Mouse (Mus musculus) kidney, embryonic 14.5 days (tissue): ENCODE measurements at regions not wholly inside any gene's neighbourhood (a gene's known extent, or its start where the extent isn't known, plus 50 kb on each side); places are given as distances from the start of the nearest gene placed in this dataset.

Source experiments
- ATAC-seq: fragments of 200-750 bp; cut with Nextera tagmentation; 2 replicates; pipeline ENCODE4 v1.8.0; 2017; ENCODE audit warnings: moderate number of reproducible peaks, mild to moderate bottlenecking, moderate TSS enrichment, moderate library complexity; ENCODE audit not compliant: low FRiP score, low TSS enrichment
- H3K27ac ChIP-seq: fragments of 300-500 bp; sonication (generic); 2 replicates; pipeline ENCODE4 v1.5.1; 2014; ENCODE audit warnings: low read depth, mild to moderate bottlenecking, low read length, moderate library complexity, mixed read lengths
- H3K27me3 ChIP-seq: fragments of 300-500 bp; sonication (generic); 2 replicates; pipeline ENCODE4 v1.6.1; 2014; ENCODE audit warnings: mild to moderate bottlenecking, low read length; ENCODE audit not compliant: control insufficient read depth, insufficient read depth
- H3K36me3 ChIP-seq: fragments of 300-500 bp; sonication (generic); 2 replicates; pipeline ENCODE4 v1.6.1; 2014; ENCODE audit warnings: low read length, mixed read lengths; ENCODE audit not compliant: control insufficient read depth, insufficient read depth
- H3K4me1 ChIP-seq: fragments of 300-500 bp; sonication (generic); 2 replicates; pipeline ENCODE4 v1.6.1; 2014; ENCODE audit warnings: low read length, mixed read lengths; ENCODE audit not compliant: control insufficient read depth, insufficient read depth
- H3K4me2 ChIP-seq: fragments of 300-500 bp; sonication (generic); replicated peaks from 2 replicates; pipeline ENCODE4 v1.6.1; 2014; ENCODE audit warnings: low read depth, mild to moderate bottlenecking, low read length
- H3K4me3 ChIP-seq: fragments of 300-500 bp; sonication (generic); 2 replicates; pipeline ENCODE4 v1.5.1; 2014; ENCODE audit warnings: mild to moderate bottlenecking, low read length
- H3K9ac ChIP-seq: fragments of 300-500 bp; sonication (generic); 2 replicates; pipeline ENCODE4 v1.6.1; 2014; ENCODE audit warnings: low read depth, mild to moderate bottlenecking, low read length, moderate library complexity
- H3K9me3 ChIP-seq: fragments of 300-500 bp; sonication (generic); 2 replicates; pipeline ENCODE4 v1.6.1; 2016; ENCODE audit warnings: low read length; ENCODE audit not compliant: control insufficient read depth
- WGBS: fragments of 180-500 bp; shearing (Covaris S2); extraction: QIAGEN DNeasy Blood & Tissue Kit; methylation state at CpG from one replicate; pipeline ENCODE4 v1.1.7; 2014; 5-methylcytosine and 5-hydroxymethylcytosine counted together

DNA sequence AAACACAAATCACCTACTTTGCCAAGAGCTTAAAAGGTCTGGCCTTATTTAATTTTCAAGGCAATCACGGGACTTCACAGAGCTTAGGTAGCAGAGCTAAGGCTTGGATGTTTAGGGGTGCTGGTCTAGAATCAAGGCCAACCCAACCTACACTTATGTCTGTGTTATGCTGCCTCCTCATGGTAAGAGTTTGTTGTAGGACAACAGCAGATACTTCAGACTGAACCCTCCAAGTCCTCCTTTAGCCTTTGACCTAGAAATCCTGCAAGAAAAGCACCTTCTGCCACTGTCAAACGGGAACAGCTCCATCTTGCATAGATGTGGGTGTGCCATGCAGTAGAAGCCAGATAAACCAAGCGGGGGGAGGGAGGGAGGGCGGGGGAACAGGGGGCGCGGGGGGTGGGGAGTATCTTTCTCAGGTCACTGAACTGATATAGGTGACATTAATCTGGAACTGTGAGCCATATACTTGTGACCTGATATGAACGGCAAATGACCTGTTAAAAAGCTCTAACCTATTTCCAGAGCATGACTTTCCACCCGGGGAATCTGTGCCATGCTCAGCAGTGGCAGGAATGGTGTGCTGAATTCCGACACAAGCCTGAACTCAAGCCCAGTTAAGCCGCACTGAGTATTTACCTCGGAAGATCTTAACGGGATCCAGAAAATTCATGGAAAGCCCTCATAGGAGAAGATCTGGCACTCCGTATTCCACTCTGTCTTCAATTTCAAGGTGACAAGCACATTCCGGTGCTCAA lies 838.3 kb downstream of the Gsdmc2 start:
- Histone ChIP-seq H3K9me3 (no peaks in the 10 kb centered on the region), H3K4me1 (no peaks in the 10 kb centered on the region), H3K4me3 (no peak overlapping the region), H3K9ac (no peak overlapping the region), H3K4me2 (no peak overlapping the region), H3K36me3 (no peaks in the 10 kb centered on the region), H3K27ac (no peak overlapping the region), H3K27me3 (no peaks in the 10 kb centered on the region)
- WGBS, result 80% methylated on average over 14 of the region's 14 CpGs
- ATAC-seq, result no peak

DNA sequence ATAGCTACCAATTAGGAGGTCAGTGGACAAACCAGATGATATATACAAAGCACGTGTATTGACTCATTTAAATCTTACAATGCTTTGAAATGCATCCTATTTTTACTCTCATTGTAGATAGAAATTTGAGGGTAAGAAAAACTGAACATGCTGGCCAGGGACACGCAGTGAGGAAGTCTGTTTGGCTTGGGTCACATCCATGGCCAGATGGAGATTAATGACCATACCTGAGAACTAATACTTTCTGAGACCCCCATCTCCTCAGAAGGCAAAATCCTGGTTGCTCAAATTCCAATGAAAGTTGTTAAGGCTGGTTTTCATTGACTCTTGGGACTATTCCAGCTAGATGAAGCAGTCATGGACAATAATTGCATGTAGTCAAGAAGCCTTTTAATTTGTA lies 850.3 kb downstream of the Gsdmc2 start:
- no peaks in the 10 kb centered on the region for H3K36me3 ChIP-seq
- ATAC-seq, result no peak
- no peaks in the 10 kb centered on the region for H3K27me3 ChIP-seq
- H3K4me1 ChIP-seq, result no peaks in the 10 kb centered on the region
- no peaks in the 10 kb centered on the region for H3K9me3 ChIP-seq
- no peak overlapping the region for H3K27ac ChIP-seq
- H3K4me3 ChIP-seq, result no peak overlapping the region
- WGBS, result 83% methylated on average over 2 of the region's 2 CpGs
- no peak overlapping the region for H3K9ac ChIP-seq
- H3K4me2 ChIP-seq, result no peak overlapping the region

DNA sequence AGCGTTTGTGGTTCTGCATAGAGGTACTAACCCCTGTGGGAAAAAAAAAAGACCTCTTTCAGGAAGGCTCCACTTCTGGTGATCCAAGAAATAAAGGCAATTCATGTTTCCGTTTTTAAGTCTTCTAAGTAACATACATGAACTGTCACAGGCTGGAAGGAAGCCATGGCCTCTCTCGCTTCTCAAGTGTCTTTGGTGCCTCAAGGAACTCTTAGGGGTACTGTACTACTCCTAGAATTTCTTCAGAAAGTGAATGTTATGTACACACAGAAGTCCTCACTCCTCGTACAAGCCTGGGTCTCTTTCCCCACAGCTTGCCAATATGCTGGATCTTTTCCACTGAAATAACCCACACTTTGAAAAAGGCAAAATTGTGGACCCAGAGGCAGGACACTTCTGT lies 858.1 kb downstream of the Gsdmc2 start:
- Histone ChIP-seq H3K27me3 (no peaks in the 10 kb centered on the region), H3K4me2 (no peak overlapping the region), H3K9ac (no peak overlapping the region), H3K36me3 (no peaks in the 10 kb centered on the region), H3K27ac (no peak overlapping the region), H3K4me1 (no peaks in the 10 kb centered on the region), H3K4me3 (no peak overlapping the region), H3K9me3 (no peaks in the 10 kb centered on the region)
- 86% methylated on average over 4 of the region's 4 CpGs for WGBS
- ATAC-seq, result no peak

DNA sequence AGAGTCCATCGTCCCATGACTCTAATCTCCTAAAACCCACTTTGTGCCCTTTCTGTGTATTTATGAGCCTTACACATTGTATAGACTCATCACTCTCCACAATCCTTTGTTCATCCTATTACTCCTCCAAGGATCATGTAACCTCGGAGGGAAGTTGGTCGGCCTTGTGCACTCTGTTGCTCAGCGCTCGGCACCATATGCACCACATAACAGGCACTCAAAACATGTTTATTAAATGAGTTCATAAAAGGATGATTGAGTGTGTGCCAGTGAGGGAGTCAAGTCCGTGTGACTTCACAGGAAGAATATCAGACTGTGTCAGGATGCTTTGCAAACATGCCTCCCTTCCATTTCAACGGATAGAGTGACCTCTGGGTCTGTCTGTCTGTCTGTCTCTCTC lies 858.8 kb downstream of the Gsdmc2 start:
- ATAC-seq, result no peak
- H3K27me3 ChIP-seq, result no peaks in the 10 kb centered on the region
- no peaks in the 10 kb centered on the region for H3K36me3 ChIP-seq
- 60% methylated on average over 7 of the region's 7 CpGs for WGBS
- no peak overlapping the region for H3K4me3 ChIP-seq
- no peaks in the 10 kb centered on the region for H3K9me3 ChIP-seq
- H3K9ac ChIP-seq, result no peak overlapping the region
- no peak overlapping the region for H3K27ac ChIP-seq
- H3K4me2 ChIP-seq, result no peak overlapping the region
- H3K4me1 ChIP-seq, result no peaks in the 10 kb centered on the region

DNA sequence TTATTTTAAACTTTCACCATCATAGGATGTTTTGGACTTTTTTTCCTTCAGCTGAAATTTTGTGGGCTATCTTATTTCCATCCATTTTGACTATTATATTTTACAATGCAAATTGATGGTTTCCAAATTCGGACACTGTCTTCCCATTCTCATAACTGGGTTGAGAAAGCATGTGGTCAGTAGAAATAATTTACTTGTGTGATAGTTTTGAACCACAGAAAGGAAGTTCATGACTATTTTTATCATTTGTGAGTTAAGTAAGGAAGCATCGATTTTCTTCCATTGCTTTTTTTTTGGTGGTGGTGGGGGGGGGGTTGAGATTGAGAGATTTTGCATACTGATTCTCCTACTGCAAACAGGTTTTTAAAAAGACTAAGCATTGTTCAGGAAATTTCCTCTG lies 874.4 kb downstream of the Gsdmc2 start:
- Histone ChIP-seq H3K4me2 (no peak overlapping the region), H3K27me3 (no peaks in the 10 kb centered on the region), H3K4me3 (no peak overlapping the region), H3K36me3 (no peaks in the 10 kb centered on the region), H3K9ac (no peak overlapping the region), H3K27ac (no peak overlapping the region), H3K9me3 (no peaks in the 10 kb centered on the region), H3K4me1 (no peaks in the 10 kb centered on the region)
- WGBS, result 83% methylated on average over 2 of the region's 2 CpGs
- no peak for ATAC-seq

DNA sequence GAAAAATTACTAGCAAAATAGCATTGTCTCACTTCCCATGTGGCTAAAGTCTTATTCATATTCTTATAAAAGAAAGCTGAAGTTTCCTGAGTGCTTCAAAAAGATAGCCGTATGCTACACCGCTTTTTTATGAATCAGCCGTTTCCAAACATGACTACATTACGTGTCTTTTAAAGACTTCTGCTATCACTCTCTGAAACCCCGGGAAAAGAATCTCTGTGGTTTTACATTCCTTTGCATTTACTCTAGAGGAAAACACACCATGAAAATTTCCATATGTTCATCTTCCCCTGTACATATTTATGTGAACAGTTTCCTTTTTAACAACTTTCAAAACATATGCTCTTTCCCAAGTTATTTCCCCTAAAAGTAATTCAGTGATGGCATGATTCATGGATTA lies 882.3 kb downstream of the Gsdmc2 start:
- no peaks in the 10 kb centered on the region for H3K4me1 ChIP-seq
- H3K4me2 ChIP-seq, result no peak overlapping the region
- no peaks in the 10 kb centered on the region for H3K9me3 ChIP-seq
- no peaks in the 10 kb centered on the region for H3K27me3 ChIP-seq
- H3K4me3 ChIP-seq, result no peak overlapping the region
- no peak overlapping the region for H3K27ac ChIP-seq
- no peak for ATAC-seq
- no peaks in the 10 kb centered on the region for H3K36me3 ChIP-seq
- WGBS, result 72% methylated on average over 5 of the region's 5 CpGs
- H3K9ac ChIP-seq, result no peak overlapping the region

DNA sequence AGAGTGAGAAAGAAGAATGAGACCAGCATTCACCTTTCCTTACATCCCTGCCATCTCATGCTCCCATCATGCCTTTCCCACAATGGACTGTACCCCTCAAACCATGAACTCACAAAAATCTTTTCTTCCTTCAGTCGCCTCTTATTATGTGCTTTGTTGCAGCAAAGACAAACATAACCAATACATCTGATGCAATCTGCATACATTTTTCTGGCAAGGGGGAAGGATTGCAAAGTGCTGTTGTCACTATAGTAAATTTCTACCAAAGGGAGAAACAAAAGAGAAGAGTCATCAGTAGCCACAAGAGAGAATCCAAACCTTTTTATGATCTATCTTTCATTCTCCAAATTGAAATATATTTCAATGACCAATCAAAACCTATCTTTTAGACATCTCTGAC lies 884.4 kb downstream of the Gsdmc2 start:
- no peak overlapping the region for H3K9ac ChIP-seq
- H3K4me1 ChIP-seq, result no peaks in the 10 kb centered on the region
- no peak overlapping the region for H3K4me3 ChIP-seq
- H3K27ac ChIP-seq, result no peak overlapping the region
- no peaks in the 10 kb centered on the region for H3K27me3 ChIP-seq
- no peak overlapping the region for H3K4me2 ChIP-seq
- ATAC-seq, result no peak
- WGBS, result 97% methylated on average over 1 of the region's 1 CpGs
- no peaks in the 10 kb centered on the region for H3K36me3 ChIP-seq
- no peaks in the 10 kb centered on the region for H3K9me3 ChIP-seq

DNA sequence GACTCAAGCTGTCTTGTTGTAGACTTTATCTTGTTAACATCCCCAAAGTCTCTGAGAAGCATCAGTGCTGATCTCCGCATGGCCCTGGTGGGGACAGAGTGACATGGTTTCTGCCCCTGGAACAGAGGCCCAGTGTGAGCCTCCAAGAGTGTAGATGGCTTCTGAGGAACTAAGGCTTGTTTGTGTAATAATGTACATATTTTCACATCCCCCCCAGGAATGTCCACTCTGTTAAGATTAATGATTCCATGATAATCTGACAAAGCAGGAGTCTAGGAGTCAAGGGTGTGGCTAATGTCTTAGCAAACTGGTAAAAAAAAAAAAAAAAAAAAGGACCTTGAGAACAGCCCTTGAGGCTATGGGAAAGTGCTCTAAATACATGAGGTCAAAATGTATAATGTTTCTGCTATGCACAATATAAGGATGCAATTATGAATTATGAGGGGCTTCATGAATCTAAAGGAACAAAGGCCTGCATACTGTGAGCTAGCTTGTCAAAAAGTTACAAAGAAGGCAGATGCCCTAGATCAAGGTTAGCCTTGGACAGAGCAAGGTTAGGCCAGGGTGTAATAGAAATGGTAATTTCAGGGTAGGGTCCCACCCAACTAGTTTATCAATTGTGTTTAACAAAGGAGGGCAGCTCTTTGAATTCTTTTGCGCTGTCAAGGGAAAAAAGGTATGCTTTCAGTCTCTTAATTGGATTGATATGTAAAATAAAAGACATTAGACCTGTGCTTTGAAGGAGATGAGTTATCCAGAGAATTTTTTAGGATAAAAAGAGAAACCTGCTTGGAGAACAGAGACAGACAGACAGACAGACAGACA lies 886.3 kb downstream of the Gsdmc2 start:
- 90% methylated on average over 2 of the region's 2 CpGs for WGBS

DNA sequence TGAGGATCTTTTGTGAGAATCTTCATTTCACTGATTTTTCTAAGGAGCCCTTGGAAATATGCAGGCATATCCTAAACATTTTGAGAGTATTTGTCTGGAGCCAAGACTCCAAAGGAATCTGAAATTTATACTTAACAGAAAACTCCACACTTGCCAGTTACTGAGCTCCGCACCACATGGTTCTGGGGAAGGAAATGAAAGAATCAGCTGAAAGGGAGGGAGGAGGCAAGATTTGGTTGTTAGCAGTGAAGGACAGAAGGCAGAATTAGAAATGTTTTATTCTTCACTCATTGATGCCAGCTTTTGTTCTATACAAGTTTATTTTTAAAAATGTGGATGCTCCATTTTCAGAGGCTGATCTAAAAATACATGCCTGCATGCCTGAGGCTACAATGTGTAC lies 890.1 kb downstream of the Gsdmc2 start:
- Histone ChIP-seq H3K27ac (no peak overlapping the region), H3K9ac (no peak overlapping the region), H3K4me1 (no peaks in the 10 kb centered on the region), H3K4me2 (no peak overlapping the region), H3K9me3 (no peaks in the 10 kb centered on the region), H3K4me3 (no peak overlapping the region), H3K27me3 (no peaks in the 10 kb centered on the region), H3K36me3 (no peaks in the 10 kb centered on the region)
- WGBS, result 89% methylated on average over 1 of the region's 1 CpGs
- ATAC-seq, result no peak

More for the DNA sequence above, 886.3 kb downstream of the Gsdmc2 start:
- no peaks in the 10 kb centered on the region for H3K27me3 ChIP-seq
- H3K4me3 ChIP-seq, result no peak overlapping the region
- no peak for ATAC-seq
- no peak overlapping the region for H3K4me2 ChIP-seq
- no peaks in the 10 kb centered on the region for H3K9me3 ChIP-seq
- H3K36me3 ChIP-seq, result no peaks in the 10 kb centered on the region
- H3K4me1 ChIP-seq, result no peaks in the 10 kb centered on the region
- no peak overlapping the region for H3K27ac ChIP-seq
- no peak overlapping the region for H3K9ac ChIP-seq
